Mouse (Mus musculus): ENCODE data around the gene Zfp524.
"Not testable (repeated sequence)": the region's sequence is repeated elsewhere in the genome, so short reads cannot be mapped to it uniquely, and the experiment has no call there.

Zfp524 gene

GRCm38 (mm10) chr7:5014251-5015117, at the start of gene Zfp524, which contains the start of gene Fiz1:
Gene Zfp524 (plus strand): TSS chr7:5014415.
Gene Fiz1 (minus strand): TSS chr7:5014697.
- DNase-seq (ENCODE audit: low read depth, low spot score): peak; percentile 98

- DNase-seq (ENCODE audit: low read depth, low spot score): no peak
These were observed 49.2 kb upstream of the Zfp524 start for GRCm38 (mm10) chr7:4964988-4965387.

GRCm38 (mm10) chr7:4971068-4971467, 43.1 kb upstream of the Zfp524 start, which contains the start of gene Sbk3:
Gene Sbk3 (minus strand): TSS chr7:4971168.
- no peak for DNase-seq (ENCODE audit: low read depth, low spot score)

- DNase-seq (ENCODE audit: low read depth, low spot score): no peak
These were observed 42.5 kb upstream of the Zfp524 start for GRCm38 (mm10) chr7:4971710-4972109.

GRCm38 (mm10) chr7:4972321-4973047, 41.7 kb upstream of the Zfp524 start:
- no peak for DNase-seq (ENCODE audit: low read depth, low spot score)

DNA sequence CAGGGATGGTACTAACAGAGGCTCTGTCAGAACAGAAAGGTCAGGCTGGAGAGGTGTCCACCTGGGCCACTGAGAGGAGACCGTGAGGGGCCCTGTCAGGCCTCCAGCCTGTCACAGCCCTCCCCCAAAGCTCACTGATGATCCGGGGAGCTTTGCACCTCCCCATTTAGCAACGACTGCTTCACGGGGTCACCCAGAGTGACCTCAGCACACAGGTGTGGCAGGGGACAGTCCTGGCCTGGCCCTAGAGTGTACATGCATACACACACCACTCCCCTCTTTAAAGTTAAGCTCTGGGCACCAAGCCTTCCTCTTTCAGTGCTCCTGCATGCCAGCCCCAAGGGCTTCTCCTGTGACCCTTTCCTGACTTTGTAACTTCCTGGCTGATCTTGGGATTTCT, 38.8 kb upstream of the Zfp524 start:
- no peak for DNase-seq (ENCODE audit: low read depth, low spot score)

- DNase-seq (ENCODE audit: low read depth, low spot score): no peak
These were observed 37.4 kb upstream of the Zfp524 start for GRCm38 (mm10) chr7:4976832-4977231.

GRCm38 (mm10) chr7:4988250-4988649, 26.0 kb upstream of the Zfp524 start:
- DNase-seq (ENCODE audit: low read depth, low spot score): no peak

- no peak for DNase-seq (ENCODE audit: low read depth, low spot score)
These were observed 20.7 kb upstream of the Zfp524 start for GRCm38 (mm10) chr7:4993347-4993998.

GRCm38 (mm10) chr7:4993999-4994788, 20.0 kb upstream of the Zfp524 start:
- no peak for DNase-seq (ENCODE audit: low read depth, low spot score)

- peak; percentile 24 for DNase-seq (ENCODE audit: low read depth, low spot score)
These were observed 18.8 kb upstream of the Zfp524 start for GRCm38 (mm10) chr7:4995268-4996002.

- peak; percentile 91 for DNase-seq (ENCODE audit: low read depth, low spot score)
These were observed 18.0 kb upstream of the Zfp524 start, which contains the start of gene Zfp579 for GRCm38 (mm10) chr7:4996003-4996895. Gene Zfp579 (minus strand): TSS chr7:4996158.

- DNase-seq (ENCODE audit: low read depth, low spot score): no peak
These were observed 17.3 kb upstream of the Zfp524 start for GRCm38 (mm10) chr7:4996934-4997333.

- DNase-seq (ENCODE audit: low read depth, low spot score): no peak
These were observed 14.3 kb upstream of the Zfp524 start for GRCm38 (mm10) chr7:4999876-5000275.

DNA sequence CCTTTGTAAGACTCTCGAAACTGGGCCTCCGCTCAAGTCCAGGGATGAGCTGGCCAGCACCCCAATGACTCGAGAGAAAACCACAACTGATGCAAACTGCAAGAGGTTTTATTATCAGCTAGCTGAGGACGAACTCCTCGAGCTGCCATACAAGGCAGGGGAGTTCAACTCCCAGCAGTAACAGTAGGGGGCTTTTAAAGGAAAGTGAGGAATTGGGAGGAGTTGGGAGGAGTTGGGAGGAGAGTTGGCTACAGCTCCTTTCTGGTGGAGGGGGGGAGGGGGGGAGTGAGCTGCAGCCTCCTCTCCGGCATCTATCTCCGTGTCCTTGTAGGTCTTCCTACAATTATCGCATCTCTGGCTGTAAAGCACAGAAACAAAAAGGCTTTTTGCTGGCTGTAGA, 11.3 kb upstream of the Zfp524 start:
- not testable (repeated sequence) for DNase-seq (ENCODE audit: low read depth, low spot score)

GRCm38 (mm10) chr7:5008229-5008628, 6.0 kb upstream of the Zfp524 start:
- no peak for DNase-seq (ENCODE audit: low read depth, low spot score)

DNA sequence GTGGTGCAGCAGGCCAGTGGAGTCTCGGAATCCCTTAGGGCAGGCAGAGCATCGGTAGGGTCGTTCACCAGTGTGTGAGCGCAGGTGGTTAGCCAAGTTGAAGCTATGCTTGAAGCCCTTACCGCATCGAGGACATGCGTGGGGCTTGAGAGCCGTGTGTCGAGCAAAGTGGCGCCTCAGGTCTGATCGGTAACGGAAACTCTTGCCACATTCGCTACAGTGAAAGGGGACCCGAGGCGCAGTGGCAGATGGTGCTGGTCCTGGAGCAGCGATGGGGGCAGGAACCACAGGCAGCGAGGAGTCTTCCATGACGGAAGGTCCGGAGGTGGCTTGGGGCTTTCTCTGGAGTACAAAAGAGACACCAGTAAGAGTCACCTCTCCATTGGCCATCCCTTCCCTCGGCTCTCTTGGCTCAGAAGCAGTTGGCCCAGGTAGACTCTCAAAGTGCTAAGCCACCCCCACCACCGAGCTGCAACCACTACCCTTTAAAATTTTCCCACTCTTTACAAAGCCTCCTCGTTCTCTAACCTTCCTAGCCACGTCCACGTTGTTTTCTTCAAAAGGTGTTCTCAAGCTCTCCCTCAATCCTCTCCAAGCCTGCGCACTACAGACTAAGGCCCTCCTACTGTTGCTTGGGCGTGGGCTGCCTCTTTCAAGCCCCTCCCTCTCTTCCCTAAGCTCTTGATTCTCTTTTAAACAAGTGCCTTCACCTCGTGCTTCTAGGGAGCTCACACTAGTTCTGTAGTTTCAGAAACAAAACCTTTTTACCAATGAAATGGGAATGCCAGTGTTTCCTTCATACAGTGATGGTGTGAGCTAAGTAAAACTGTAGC, 1.3 kb upstream of the Zfp524 start:
- no peak for DNase-seq (ENCODE audit: low read depth, low spot score)
